Mouse (Mus musculus): ENCODE results near the gene Lrrc73. TPM values are rescaled to one million over a fixed set of nuclear protein-coding genes. Genes with fewer than 3 reads are reported as not detected.

Lrrc73 gene
- polyA plus RNA-seq, 1 experiment from 2014 or later, result 0.76 TPM

- Histone ChIP-seq H3K36me3 (ENCODE audit: insufficient read depth) (peaks cover 67% of the 10 kb centered on the region), H3K9me3 (ENCODE audit: low read depth, low read length) (0 out of 2 replicates have a peak, but pooled peaks cover 3% of the 10 kb centered on the region), H3K4me3 (ENCODE audit: low read depth, low read length) (no peak overlapping the region), H3K4me2 (no peak overlapping the region), H3K27me3 (ENCODE audit: insufficient read depth, low read length) (peaks cover 18% of the 10 kb centered on the region), H3K9ac (no peak overlapping the region), H3K27ac (ENCODE audit: low read depth) (no peak overlapping the region), H3K4me1 (ENCODE audit: insufficient read depth) (no peaks in the 10 kb centered on the region)
- DNase-seq (no peak), ATAC-seq (ENCODE audit: insufficient read depth) (no peak)
- TF ChIP-seq CTCF (IDR thresholded peaks at IDR 0.05; ENCODE audit: low read depth), result no peak
- 87% methylated on average over 30 of the region's 30 CpGs for WGBS
These were observed 5.1 kb downstream of the Lrrc73 start for GRCm38 (mm10) chr17:46258279-46259053.

- Histone ChIP-seq H3K36me3 (ENCODE audit: insufficient read depth) (peaks cover 79% of the 10 kb centered on the region), H3K27me3 (ENCODE audit: insufficient read depth, low read length) (peaks cover 9% of the 10 kb centered on the region), H3K9ac (no peak overlapping the region), H3K4me3 (ENCODE audit: low read depth, low read length) (no peak overlapping the region), H3K4me2 (no peak overlapping the region), H3K27ac (ENCODE audit: low read depth) (no peak overlapping the region), H3K4me1 (ENCODE audit: insufficient read depth) (no peaks in the 10 kb centered on the region), H3K9me3 (ENCODE audit: low read depth, low read length) (0 out of 2 replicates have a peak, but pooled peaks cover 3% of the 10 kb centered on the region)
- DNase-seq, result no peak
- TF ChIP-seq CTCF (IDR thresholded peaks at IDR 0.05; ENCODE audit: low read depth), result no peak
- 91% methylated on average over 16 of the region's 17 CpGs for WGBS
- no peak for ATAC-seq (ENCODE audit: insufficient read depth)
These were observed 6.3 kb downstream of the Lrrc73 start for GRCm38 (mm10) chr17:46259675-46260074.

GRCm38 (mm10) chr17:46262201-46262694 is 8.9 kb downstream of the Lrrc73 start:
- no peaks in the 10 kb centered on the region for H3K4me1 ChIP-seq (ENCODE audit: insufficient read depth)
- no peak overlapping the region for H3K9ac ChIP-seq
- TF ChIP-seq CTCF (IDR thresholded peaks at IDR 0.05; ENCODE audit: low read depth), result no peak
- no peak overlapping the region for H3K4me2 ChIP-seq
- H3K27me3 ChIP-seq (ENCODE audit: insufficient read depth, low read length), result no peaks in the 10 kb centered on the region
- no peak for DNase-seq
- no peaks in the 10 kb centered on the region for H3K9me3 ChIP-seq (ENCODE audit: low read depth, low read length)
- WGBS, result 89% methylated on average over 5 of the region's 5 CpGs
- no peak for ATAC-seq (ENCODE audit: insufficient read depth)
- H3K4me3 ChIP-seq (ENCODE audit: low read depth, low read length), result no peak overlapping the region
- no peak overlapping the region for H3K27ac ChIP-seq (ENCODE audit: low read depth)
- peaks cover 94% of the 10 kb centered on the region for H3K36me3 ChIP-seq (ENCODE audit: insufficient read depth)

- TF ChIP-seq CTCF (IDR thresholded peaks at IDR 0.05; ENCODE audit: low read depth), result no peak
- H3K4me2 ChIP-seq, result no peak overlapping the region
- ATAC-seq (ENCODE audit: insufficient read depth), result no peak
- DNase-seq, result no peak
- H3K27ac ChIP-seq (ENCODE audit: low read depth), result no peak overlapping the region
- H3K4me1 ChIP-seq (ENCODE audit: insufficient read depth), result no peaks in the 10 kb centered on the region
- peaks cover 92% of the 10 kb centered on the region for H3K36me3 ChIP-seq (ENCODE audit: insufficient read depth)
- 85% methylated on average over 12 of the region's 12 CpGs for WGBS
- H3K4me3 ChIP-seq (ENCODE audit: low read depth, low read length), result no peak overlapping the region
- no peak overlapping the region for H3K9ac ChIP-seq
- no peaks in the 10 kb centered on the region for H3K27me3 ChIP-seq (ENCODE audit: insufficient read depth, low read length)
- no peaks in the 10 kb centered on the region for H3K9me3 ChIP-seq (ENCODE audit: low read depth, low read length)
These were observed 12.2 kb downstream of the Lrrc73 start for GRCm38 (mm10) chr17:46265502-46265901.

- DNase-seq, result peak; percentile 89
These were observed 12.7 kb downstream of the Lrrc73 start for GRCm38 (mm10) chr17:46265918-46266618.

GRCm38 (mm10) chr17:46266986-46267385 is 13.7 kb downstream of the Lrrc73 start:
- DNase-seq (no peak), ATAC-seq (ENCODE audit: insufficient read depth) (no peak)
- no peaks in the 10 kb centered on the region for H3K27me3 ChIP-seq (ENCODE audit: insufficient read depth, low read length)
- TF ChIP-seq CTCF (IDR thresholded peaks at IDR 0.05; ENCODE audit: low read depth), result no peak
- no peak overlapping the region for H3K9ac ChIP-seq
- peaks cover 92% of the 10 kb centered on the region for H3K36me3 ChIP-seq (ENCODE audit: insufficient read depth)
- H3K9me3 ChIP-seq (ENCODE audit: low read depth, low read length), result no peaks in the 10 kb centered on the region
- no peaks in the 10 kb centered on the region for H3K4me1 ChIP-seq (ENCODE audit: insufficient read depth)
- H3K4me3 ChIP-seq (ENCODE audit: low read depth, low read length), result no peak overlapping the region
- H3K4me2 ChIP-seq, result no peak overlapping the region
- H3K27ac ChIP-seq (ENCODE audit: low read depth), result no peak overlapping the region
- 51% methylated on average over 6 of the region's 6 CpGs for WGBS

More at GRCm38 (mm10) chr17:46265918-46266618, 12.7 kb downstream of the Lrrc73 start:
- WGBS, result 20% methylated on average over 14 of the region's 14 CpGs
- H3K27ac ChIP-seq (ENCODE audit: low read depth), result no peak overlapping the region
- no peak overlapping the region for H3K9ac ChIP-seq
- H3K36me3 ChIP-seq (ENCODE audit: insufficient read depth), result peaks cover 92% of the 10 kb centered on the region
- peak; percentile 91 for TF ChIP-seq CTCF (IDR thresholded peaks at IDR 0.05; ENCODE audit: low read depth)
- H3K4me3 ChIP-seq (ENCODE audit: low read depth, low read length), result no peak overlapping the region
- no peaks in the 10 kb centered on the region for H3K9me3 ChIP-seq (ENCODE audit: low read depth, low read length)
- peak; percentile 71 for ATAC-seq (ENCODE audit: insufficient read depth)
- H3K4me2 ChIP-seq, result 0 out of 2 replicates have a peak overlapping the region, but pooled peaks have one; percentile 15
- H3K27me3 ChIP-seq (ENCODE audit: insufficient read depth, low read length), result no peaks in the 10 kb centered on the region
- H3K4me1 ChIP-seq (ENCODE audit: insufficient read depth), result no peaks in the 10 kb centered on the region

- DNase-seq (no peak), ATAC-seq (ENCODE audit: insufficient read depth) (no peak)
- Histone ChIP-seq H3K4me1 (ENCODE audit: insufficient read depth) (no peaks in the 10 kb centered on the region), H3K9ac (no peak overlapping the region), H3K27ac (ENCODE audit: low read depth) (no peak overlapping the region), H3K4me2 (no peak overlapping the region), H3K27me3 (ENCODE audit: insufficient read depth, low read length) (no peaks in the 10 kb centered on the region), H3K4me3 (ENCODE audit: low read depth, low read length) (no peak overlapping the region), H3K36me3 (ENCODE audit: insufficient read depth) (peaks cover 90% of the 10 kb centered on the region), H3K9me3 (ENCODE audit: low read depth, low read length) (no peaks in the 10 kb centered on the region)
- TF ChIP-seq CTCF (IDR thresholded peaks at IDR 0.05; ENCODE audit: low read depth), result no peak
- WGBS, result 82% methylated on average over 7 of the region's 7 CpGs
These were observed 14.2 kb downstream of the Lrrc73 start for GRCm38 (mm10) chr17:46267511-46267910.

All from lung, embryonic 14.5 days (tissue).